Mouse (Mus musculus): ENCODE measurements around the gene Gbp9. TPM values are rescaled to one million over a fixed set of nuclear protein-coding genes. Genes with fewer than 3 reads are reported as not detected.
"Not testable (repeated sequence)": the region's sequence is repeated elsewhere in the genome, so short reads cannot be mapped to it uniquely, and the experiment has no call there.

The Gbp9 gene
- polyA plus RNA-seq, 1 experiment from 2014 or later: 0.85 TPM

DNA sequence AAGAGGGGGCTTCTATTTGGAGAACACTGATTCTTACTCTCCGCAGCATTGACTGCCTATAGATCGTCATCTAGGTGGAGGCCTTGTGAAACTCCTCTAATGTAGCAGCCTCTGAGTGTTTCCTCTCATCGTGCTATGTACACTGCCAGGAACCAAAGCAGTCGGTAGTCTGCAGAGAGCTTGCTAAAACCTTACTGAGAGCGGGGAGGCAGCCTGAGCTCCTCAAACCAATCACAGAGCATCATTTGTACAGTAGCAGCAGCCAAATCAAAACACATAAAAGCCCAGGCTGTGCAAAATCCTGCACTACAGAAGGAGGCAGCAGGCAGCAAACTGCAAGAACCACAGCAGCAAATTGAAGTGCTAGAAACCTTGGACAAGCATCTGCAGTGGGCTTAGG is 25.7 kb downstream of the Gbp9 start:
- WGBS: 91% methylated on average over 5 of the region's 5 CpGs
- Histone ChIP-seq H3K4me3 (no peak overlapping the region), H3K9me3 (no peaks in the 10 kb centered on the region), H3K27me3 (replicated peaks; ENCODE audit: low read depth, poor library complexity, severe bottlenecking) (no peaks in the 10 kb centered on the region), H3K27ac (replicated peaks) (no peak overlapping the region), H3K4me1 (peaks cover 4% of the 10 kb centered on the region; the same call in 1 of the 2 replicates), H3K36me3 (replicated peaks) (no peaks in the 10 kb centered on the region)
- DNase-seq (ENCODE audit: low spot score): no peak

DNA sequence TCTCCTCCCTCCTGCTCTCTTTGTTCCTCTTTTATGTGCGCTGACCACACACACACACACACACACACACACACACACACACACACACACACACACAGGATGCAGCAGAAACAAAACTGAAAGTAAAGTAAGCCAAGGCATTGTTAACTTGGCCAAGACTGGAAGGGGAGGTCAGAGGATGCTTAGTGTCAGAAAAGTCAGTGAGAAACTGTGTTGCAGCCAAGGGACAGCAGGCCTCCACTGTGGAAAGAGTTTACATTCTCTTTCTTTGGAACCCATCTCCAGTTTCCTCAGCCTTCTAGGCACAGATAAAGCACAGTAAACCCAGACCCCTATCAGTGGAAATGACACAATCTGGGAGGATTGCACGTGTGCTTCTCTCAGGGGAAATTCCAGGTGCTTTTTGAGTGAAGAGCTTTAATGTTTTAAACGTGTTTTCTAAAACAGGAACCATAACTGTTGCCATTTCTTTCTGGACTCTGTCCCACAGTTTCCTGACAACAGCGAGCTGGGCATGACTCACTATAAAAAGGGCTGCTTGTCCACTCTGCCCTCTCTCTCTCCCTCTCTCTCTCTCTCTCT is 29.0 kb downstream of the Gbp9 start:
- not testable (repeated sequence) for H3K9me3 ChIP-seq; H3K27me3 ChIP-seq (replicated peaks; ENCODE audit: low read depth, poor library complexity, severe bottlenecking); H3K4me1 ChIP-seq; H3K36me3 ChIP-seq (replicated peaks); H3K4me3 ChIP-seq; H3K27ac ChIP-seq (replicated peaks)
- peak; percentile 10 for DNase-seq (ENCODE audit: low spot score)
- WGBS: 16% methylated on average over 4 of the region's 4 CpGs

DNA sequence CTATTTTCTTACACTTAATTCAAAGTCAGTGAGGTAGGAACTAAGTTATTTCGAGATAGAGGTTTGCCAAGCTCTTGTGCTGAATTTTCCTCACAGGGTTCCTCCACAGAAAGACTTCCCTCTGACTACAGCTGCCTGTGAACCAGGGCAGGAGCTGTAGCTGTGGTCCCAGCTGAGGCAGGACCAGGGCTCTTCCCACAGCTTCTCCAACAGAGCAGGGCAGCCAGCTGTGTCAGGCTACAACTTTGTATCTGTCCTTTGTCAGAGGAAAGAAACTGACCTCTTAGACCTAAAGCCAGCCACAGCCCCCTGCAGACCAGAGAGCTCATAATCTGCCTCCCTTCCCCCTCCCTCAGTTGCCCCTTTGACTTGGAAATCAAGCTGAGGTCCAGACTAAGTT is 29.6 kb downstream of the Gbp9 start:
- WGBS: 34% methylated on average over 1 of the region's 1 CpGs
- not testable (repeated sequence) for H3K4me3 ChIP-seq; H3K9me3 ChIP-seq; H3K4me1 ChIP-seq; H3K27me3 ChIP-seq (replicated peaks; ENCODE audit: low read depth, poor library complexity, severe bottlenecking); H3K36me3 ChIP-seq (replicated peaks)
- 0 out of 2 replicates have a peak overlapping the region, but pooled peaks have one; percentile 40 for H3K27ac ChIP-seq (replicated peaks)
- peak; percentile 10 for DNase-seq (ENCODE audit: low spot score)

DNA sequence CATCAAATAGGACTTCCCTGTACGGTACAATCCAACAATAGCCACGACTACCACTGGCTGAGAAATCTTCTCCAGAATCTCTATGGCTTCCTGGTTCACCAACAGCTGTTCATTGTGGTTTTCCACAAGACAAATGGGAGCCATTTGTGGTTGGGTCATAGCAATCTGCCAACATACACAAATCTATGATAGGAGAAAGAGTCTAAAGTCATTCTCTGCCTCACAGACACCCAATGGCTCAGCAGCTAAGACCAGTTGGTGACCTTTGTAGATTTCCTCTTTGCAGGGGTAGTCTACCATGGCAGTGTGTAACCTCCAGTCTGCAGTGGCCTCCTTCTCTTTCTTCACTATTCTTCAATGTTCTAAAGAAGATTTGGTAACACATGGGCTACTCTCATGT is 33.6 kb downstream of the Gbp9 start:
- not testable (repeated sequence) for H3K27ac ChIP-seq (replicated peaks); H3K9me3 ChIP-seq; DNase-seq (ENCODE audit: low spot score); H3K4me3 ChIP-seq; H3K27me3 ChIP-seq (replicated peaks; ENCODE audit: low read depth, poor library complexity, severe bottlenecking); H3K4me1 ChIP-seq; H3K36me3 ChIP-seq (replicated peaks)
- 88% methylated on average over 2 of the region's 2 CpGs for WGBS

DNA sequence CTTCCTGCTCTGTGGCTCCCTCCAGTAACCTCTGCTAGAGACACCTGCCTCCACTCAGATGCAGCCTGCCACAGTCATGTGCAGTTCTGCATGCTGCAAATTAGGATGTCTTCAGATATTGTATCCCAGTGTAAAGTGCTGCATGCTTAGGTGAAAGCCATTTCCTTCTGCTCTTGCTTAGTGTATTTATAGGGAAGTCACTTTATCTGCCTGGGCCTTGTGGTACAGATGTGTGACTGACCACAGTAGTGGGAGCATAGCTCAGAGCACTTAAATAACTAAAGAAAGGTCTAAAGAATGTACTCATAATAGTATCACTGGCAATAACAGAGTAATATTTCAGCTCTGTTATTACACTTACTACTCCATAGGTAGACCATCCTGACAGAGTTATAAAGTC is 57.4 kb downstream of the Gbp9 start:
- Histone ChIP-seq H3K9me3 (peaks cover 8% of the 10 kb centered on the region; the same call in 1 of the 2 replicates), H3K36me3 (replicated peaks) (no peaks in the 10 kb centered on the region), H3K4me1 (no peaks in the 10 kb centered on the region), H3K4me3 (no peak overlapping the region), H3K27me3 (replicated peaks; ENCODE audit: low read depth, poor library complexity, severe bottlenecking) (no peaks in the 10 kb centered on the region), H3K27ac (replicated peaks) (no peak overlapping the region)
- no peak for DNase-seq (ENCODE audit: low spot score)

DNA sequence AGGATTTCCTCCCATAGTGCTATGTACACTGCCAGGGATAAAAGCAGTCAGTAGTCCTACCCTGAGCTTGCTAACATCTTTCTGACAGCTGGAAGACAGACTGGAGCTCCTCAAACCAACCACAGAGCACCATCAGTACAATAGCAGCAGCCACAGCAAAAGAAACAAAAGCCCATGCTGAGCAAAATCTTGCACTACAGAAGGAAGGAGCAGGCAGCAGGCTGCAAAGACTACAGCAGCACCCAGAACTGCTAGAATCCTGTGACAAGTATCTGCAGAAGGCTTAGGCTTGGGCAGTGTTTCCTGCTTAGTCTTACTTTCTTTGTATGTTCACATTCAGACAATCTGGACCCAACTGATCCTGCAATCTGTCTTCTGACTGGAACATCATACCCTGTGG is 71.0 kb downstream of the Gbp9 start:
- not testable (repeated sequence) for H3K36me3 ChIP-seq (replicated peaks); H3K9me3 ChIP-seq; H3K4me1 ChIP-seq; H3K27ac ChIP-seq (replicated peaks); DNase-seq (ENCODE audit: low spot score); H3K27me3 ChIP-seq (replicated peaks; ENCODE audit: low read depth, poor library complexity, severe bottlenecking); H3K4me3 ChIP-seq

DNA sequence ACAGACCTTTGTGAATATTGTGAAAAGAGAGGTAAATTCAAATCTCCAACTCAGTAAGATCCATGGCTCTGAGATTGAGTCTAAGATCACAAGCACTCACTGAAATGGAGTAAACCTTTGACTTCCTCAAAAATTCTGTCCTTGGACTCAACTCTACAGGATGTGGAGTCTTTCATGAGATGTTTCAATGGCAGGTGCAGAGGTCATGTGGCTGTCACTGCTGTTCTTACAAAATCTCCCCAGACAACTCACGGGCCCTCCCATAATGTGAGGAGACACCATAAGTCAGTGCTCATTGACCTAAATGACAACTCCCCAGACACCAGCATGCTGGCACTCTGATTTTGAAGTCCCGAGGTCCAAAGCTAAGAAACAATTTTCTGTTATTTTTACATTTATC is 74.9 kb downstream of the Gbp9 start:
- H3K36me3 ChIP-seq (replicated peaks); H3K27me3 ChIP-seq (replicated peaks; ENCODE audit: low read depth, poor library complexity, severe bottlenecking); H3K27ac ChIP-seq (replicated peaks); H3K9me3 ChIP-seq; DNase-seq (ENCODE audit: low spot score); H3K4me1 ChIP-seq; H3K4me3 ChIP-seq: not testable (repeated sequence)
- WGBS: 80% methylated on average over 2 of the region's 2 CpGs

DNA sequence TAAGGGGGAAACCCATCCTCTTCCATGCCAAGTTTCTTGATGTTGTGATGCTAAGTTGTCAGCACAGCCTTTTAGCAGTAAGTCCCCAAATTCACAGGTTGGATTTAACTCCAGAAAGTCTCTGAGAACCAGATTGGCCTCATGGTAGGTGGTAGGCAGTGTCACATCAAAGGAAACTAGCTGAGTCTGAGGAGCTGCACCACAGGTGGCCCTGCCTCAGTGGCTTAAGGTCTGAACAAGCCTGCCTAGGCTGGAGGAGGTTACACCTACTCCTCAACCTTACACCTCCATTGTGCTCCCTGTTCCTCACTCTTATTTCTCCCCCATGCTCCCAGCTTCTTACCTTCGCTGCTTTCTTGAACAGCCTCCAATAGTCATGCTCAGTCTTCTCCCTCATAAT is 76.0 kb downstream of the Gbp9 start:
- no peak overlapping the region for H3K27ac ChIP-seq (replicated peaks)
- 73% methylated on average over 1 of the region's 1 CpGs for WGBS
- H3K36me3 ChIP-seq (replicated peaks): no peaks in the 10 kb centered on the region
- no peak overlapping the region for H3K4me3 ChIP-seq
- no peaks in the 10 kb centered on the region for H3K27me3 ChIP-seq (replicated peaks; ENCODE audit: low read depth, poor library complexity, severe bottlenecking)
- DNase-seq (ENCODE audit: low spot score): no peak
- no peaks in the 10 kb centered on the region for H3K9me3 ChIP-seq
- no peaks in the 10 kb centered on the region for H3K4me1 ChIP-seq

DNA sequence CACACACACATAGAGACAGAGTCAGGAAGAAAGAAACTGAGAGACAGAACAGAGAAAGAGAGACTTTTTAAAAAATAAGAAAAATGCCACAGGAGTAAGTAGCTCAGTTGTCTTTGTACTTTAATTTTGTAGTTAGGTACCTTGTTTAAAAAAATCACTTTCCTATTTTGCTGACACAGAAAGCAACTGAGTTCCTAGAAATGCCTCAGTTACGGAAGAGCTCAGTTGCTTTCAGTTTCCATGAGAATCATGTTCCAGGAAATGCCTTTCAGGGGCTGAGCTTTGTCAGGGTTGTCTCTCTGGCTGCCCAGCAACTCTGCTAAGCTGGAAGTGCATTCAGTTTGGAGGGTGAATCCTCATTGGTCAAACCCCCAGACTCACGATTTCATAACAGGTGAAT is 76.9 kb downstream of the Gbp9 start:
- H3K4me3 ChIP-seq; H3K27ac ChIP-seq (replicated peaks); DNase-seq (ENCODE audit: low spot score); H3K27me3 ChIP-seq (replicated peaks; ENCODE audit: low read depth, poor library complexity, severe bottlenecking); H3K4me1 ChIP-seq; H3K36me3 ChIP-seq (replicated peaks); H3K9me3 ChIP-seq: not testable (repeated sequence)
- 77% methylated on average over 2 of the region's 2 CpGs for WGBS

DNA sequence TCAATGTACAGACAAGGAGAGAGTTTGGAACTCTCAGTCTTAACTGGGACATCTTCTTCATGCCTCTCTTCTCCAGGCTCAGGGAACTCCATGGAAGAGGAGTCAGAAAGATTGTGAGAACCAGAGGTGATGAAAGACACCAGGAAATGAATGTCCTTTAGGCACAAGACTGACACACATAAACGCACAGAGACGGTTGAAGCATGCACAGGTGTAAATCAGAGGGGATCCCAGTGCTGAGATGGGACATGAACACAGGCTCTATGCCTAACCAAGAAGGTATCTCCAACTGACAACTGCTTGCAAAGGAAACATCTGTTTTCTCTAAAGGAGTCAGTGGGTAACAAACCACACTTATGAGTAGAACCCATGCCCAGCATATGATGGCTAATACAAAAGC is 79.1 kb downstream of the Gbp9 start:
- H3K27me3 ChIP-seq (replicated peaks; ENCODE audit: low read depth, poor library complexity, severe bottlenecking): no peaks in the 10 kb centered on the region
- no peaks in the 10 kb centered on the region for H3K9me3 ChIP-seq
- no peak overlapping the region for H3K27ac ChIP-seq (replicated peaks)
- H3K4me3 ChIP-seq: no peak overlapping the region
- no peaks in the 10 kb centered on the region for H3K4me1 ChIP-seq
- no peak for DNase-seq (ENCODE audit: low spot score)
- H3K36me3 ChIP-seq (replicated peaks): no peaks in the 10 kb centered on the region
- WGBS: 92% methylated on average over 2 of the region's 2 CpGs

DNA sequence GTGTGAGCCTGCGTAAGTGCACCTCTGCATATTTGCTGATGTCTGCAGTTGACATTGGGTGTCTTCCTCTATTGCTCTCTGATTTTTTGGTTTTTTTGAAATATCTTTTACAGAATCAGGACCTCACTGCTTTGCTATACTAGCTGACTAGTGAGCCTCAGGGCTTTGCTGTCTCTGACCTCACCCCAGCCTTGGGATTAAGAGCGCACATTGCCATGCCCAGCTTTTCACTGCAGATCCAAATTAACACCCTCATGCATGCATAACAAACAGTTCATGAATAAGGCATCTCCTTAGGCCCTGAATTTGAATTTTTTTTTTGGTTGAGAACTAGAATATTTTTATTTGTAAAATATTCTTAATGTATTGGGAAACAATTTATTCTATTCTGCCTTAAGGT is 84.1 kb downstream of the Gbp9 start:
- no peaks in the 10 kb centered on the region for H3K27me3 ChIP-seq (replicated peaks; ENCODE audit: low read depth, poor library complexity, severe bottlenecking)
- no peaks in the 10 kb centered on the region for H3K9me3 ChIP-seq
- no peak for DNase-seq (ENCODE audit: low spot score)
- no peaks in the 10 kb centered on the region for H3K36me3 ChIP-seq (replicated peaks)
- no peaks in the 10 kb centered on the region for H3K4me1 ChIP-seq
- H3K27ac ChIP-seq (replicated peaks): no peak overlapping the region
- no peak overlapping the region for H3K4me3 ChIP-seq
- 90% methylated on average over 2 of the region's 2 CpGs for WGBS

DNA sequence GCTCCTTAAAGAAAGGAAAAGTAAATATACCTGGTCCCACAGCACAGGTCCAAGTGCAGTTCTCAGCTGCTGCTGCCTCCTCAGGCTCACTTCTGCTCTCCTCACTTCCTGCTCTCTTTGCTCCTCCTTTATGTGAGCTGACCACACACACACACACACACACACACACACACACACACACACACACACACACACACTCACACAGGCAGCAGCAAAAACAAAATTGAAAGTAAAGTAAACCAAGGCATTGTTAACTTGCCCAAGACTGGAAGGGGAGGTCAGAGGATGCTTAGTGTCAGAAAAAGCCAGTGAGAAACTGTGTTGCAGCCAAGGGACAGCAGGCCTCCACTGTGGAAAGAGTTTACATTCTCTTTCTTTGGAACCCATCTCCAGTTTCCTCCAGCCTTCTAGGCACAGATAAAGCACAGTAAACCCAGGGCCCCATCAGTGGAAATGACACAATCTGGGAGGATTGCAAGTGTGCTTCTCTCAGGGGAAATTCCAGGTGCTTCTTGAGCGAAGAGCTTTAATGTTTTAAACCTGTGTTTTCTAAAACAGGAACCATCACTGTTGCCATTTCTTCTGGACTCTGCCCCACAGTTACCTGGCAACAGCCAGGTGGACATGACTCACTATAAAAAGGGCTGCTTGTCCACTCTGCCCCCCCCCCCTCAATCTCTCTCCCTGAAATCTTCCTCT is 85.7 kb downstream of the Gbp9 start:
- H3K36me3 ChIP-seq (replicated peaks); H3K4me1 ChIP-seq; H3K9me3 ChIP-seq; H3K4me3 ChIP-seq; H3K27me3 ChIP-seq (replicated peaks; ENCODE audit: low read depth, poor library complexity, severe bottlenecking); H3K27ac ChIP-seq (replicated peaks); DNase-seq (ENCODE audit: low spot score): not testable (repeated sequence)
- 81% methylated on average over 1 of the region's 1 CpGs for WGBS

DNA sequence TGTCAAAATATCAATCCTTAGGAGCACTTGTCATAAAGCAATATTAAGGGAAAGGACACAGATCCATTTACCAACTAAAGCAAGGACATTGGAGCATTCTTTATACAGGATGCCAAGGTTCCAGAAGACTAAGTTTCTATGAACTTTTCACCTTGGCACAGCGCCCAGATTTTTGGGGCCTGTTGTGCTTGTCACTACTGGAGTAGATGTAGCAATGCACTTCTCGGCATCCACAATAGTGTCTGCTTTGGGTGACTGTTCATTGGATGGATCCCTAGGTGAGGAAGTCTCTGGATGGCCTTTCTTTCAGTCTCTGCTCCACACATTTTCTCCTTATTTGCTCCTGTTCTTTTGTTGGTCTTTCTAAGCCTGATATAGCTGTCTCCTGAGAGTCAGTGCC is 107.0 kb downstream of the Gbp9 start:
- Histone ChIP-seq H3K36me3 (replicated peaks) (no peaks in the 10 kb centered on the region), H3K4me3 (no peak overlapping the region), H3K27ac (replicated peaks) (no peak overlapping the region), H3K9me3 (no peaks in the 10 kb centered on the region), H3K27me3 (replicated peaks; ENCODE audit: low read depth, poor library complexity, severe bottlenecking) (no peaks in the 10 kb centered on the region), H3K4me1 (no peaks in the 10 kb centered on the region)
- 87% methylated on average over 2 of the region's 2 CpGs for WGBS
- DNase-seq (ENCODE audit: low spot score): no peak
